Mouse (Mus musculus): ENCODE data around the gene Kctd2. TPM values are rescaled to one million over a fixed set of nuclear protein-coding genes. Genes with fewer than 3 reads are reported as not detected.
"Not testable (repeated sequence)": the region's sequence is repeated elsewhere in the genome, so short reads cannot be mapped to it uniquely, and the experiment has no call there.

Gene Kctd2
- polyA plus RNA-seq, 1 experiment from 2014 or later, result 46.0 TPM

- H3K27me3 ChIP-seq, result no peaks in the 10 kb centered on the region
- in situ Hi-C loops (cut with MboI; ENCODE audit: low pct_unique_long_range_greater_than_20kb), result no loop called here
- ChIA-PET POLR2A (interaction anchor here (0.5 to 1.1 kb wide), 3 partner anchors 27 to 41 kb away, joined by 3 to 5 read pairs (median 3); partner anchors contain the start of genes Atp5h and Kctd2), CTCF (no interaction called here)
- no peak for TF ChIP-seq CTCF (IDR thresholded peaks at IDR 0.05)
- DNase-seq (ENCODE audit: low read depth, low spot score), result no peak
- no peak for ATAC-seq
These were observed 33.4 kb downstream of the Kctd2 start for GRCm38 (mm10) chr11:115453306-115453705.

- H3K27me3 ChIP-seq; ATAC-seq; POLR2A ChIA-PET; DNase-seq (ENCODE audit: low read depth, low spot score); in situ Hi-C loops (cut with MboI; ENCODE audit: low pct_unique_long_range_greater_than_20kb): not testable (repeated sequence)
- CTCF ChIA-PET, result interaction anchor here (1.6 kb wide), 1 partner anchor 158 kb away, joined by 3 read pairs; the partner anchor contains the start of gene Mif4gd
These were observed 34.9 kb downstream of the Kctd2 start for GRCm38 (mm10) chr11:115454822-115455221.

- ATAC-seq, result no peak
- in situ Hi-C loops (cut with MboI; ENCODE audit: low pct_unique_long_range_greater_than_20kb), result no loop called here
- ChIA-PET POLR2A (no interaction called here), CTCF (no interaction called here)
- TF ChIP-seq CTCF (IDR thresholded peaks at IDR 0.05), result no peak
- H3K27me3 ChIP-seq, result no peaks in the 10 kb centered on the region
- DNase-seq (ENCODE audit: low read depth, low spot score), result no peak
These were observed 35.7 kb downstream of the Kctd2 start for GRCm38 (mm10) chr11:115455619-115456018.

GRCm38 (mm10) chr11:115456182-115456581, 36.3 kb downstream of the Kctd2 start:
- in situ Hi-C loops (cut with MboI; ENCODE audit: low pct_unique_long_range_greater_than_20kb), result no loop called here
- no peak for TF ChIP-seq CTCF (IDR thresholded peaks at IDR 0.05)
- POLR2A ChIA-PET, result interaction anchor here (1.1 kb wide), 1 partner anchor 17 kb away, joined by 3 read pairs; no protein-coding TSS in a partner anchor

GRCm38 (mm10) chr11:115457405-115457804, 37.5 kb downstream of the Kctd2 start:
- CTCF ChIA-PET, result interaction anchor here (0.9 kb wide), 1 partner anchor 29 kb away, joined by 3 read pairs; no protein-coding TSS in a partner anchor
- no peak for DNase-seq (ENCODE audit: low read depth, low spot score)
- in situ Hi-C loops (cut with MboI; ENCODE audit: low pct_unique_long_range_greater_than_20kb), result no loop called here
- ATAC-seq, result no peak
- no peaks in the 10 kb centered on the region for H3K27me3 ChIP-seq
- POLR2A ChIA-PET, result no interaction called here
- TF ChIP-seq CTCF (IDR thresholded peaks at IDR 0.05), result no peak

More at GRCm38 (mm10) chr11:115456182-115456581, 36.3 kb downstream of the Kctd2 start:
- H3K27me3 ChIP-seq, result no peaks in the 10 kb centered on the region
- no peak for DNase-seq (ENCODE audit: low read depth, low spot score)
- no peak for ATAC-seq
- CTCF ChIA-PET, result no interaction called here

- DNase-seq (ENCODE audit: low read depth, low spot score) (no peak), ATAC-seq (no peak)
- H3K27me3 ChIP-seq, result no peaks in the 10 kb centered on the region
- in situ Hi-C loops (cut with MboI; ENCODE audit: low pct_unique_long_range_greater_than_20kb), result no loop called here
- POLR2A ChIA-PET, result interaction anchor here (0.8 kb wide), 1 partner anchor 53 kb away, joined by 3 read pairs; the partner anchor contains the start of gene Jpt1
- TF ChIP-seq CTCF (IDR thresholded peaks at IDR 0.05), result no peak
- CTCF ChIA-PET, result interaction anchor here (1.0 kb wide), 1 partner anchor 35 kb away, joined by 3 read pairs; no protein-coding TSS in a partner anchor
These were observed 41.0 kb downstream of the Kctd2 start for GRCm38 (mm10) chr11:115460976-115461375.

GRCm38 (mm10) chr11:115461846-115462242, 41.9 kb downstream of the Kctd2 start:
- H3K27me3 ChIP-seq, result no peaks in the 10 kb centered on the region
- ATAC-seq (no peak), DNase-seq (ENCODE audit: low read depth, low spot score) (no peak)
- TF ChIP-seq CTCF (IDR thresholded peaks at IDR 0.05), result no peak
- in situ Hi-C loops (cut with MboI; ENCODE audit: low pct_unique_long_range_greater_than_20kb), result no loop called here
- POLR2A ChIA-PET, result no interaction called here
- CTCF ChIA-PET, result interaction anchor here (1.5 kb wide), 1 partner anchor 35 kb away, joined by 3 read pairs; no protein-coding TSS in a partner anchor

- in situ Hi-C loops (cut with MboI; ENCODE audit: low pct_unique_long_range_greater_than_20kb), result no loop called here
- no peak for TF ChIP-seq CTCF (IDR thresholded peaks at IDR 0.05)
- H3K27me3 ChIP-seq, result no peaks in the 10 kb centered on the region
- no peak for DNase-seq (ENCODE audit: low read depth, low spot score)
- POLR2A ChIA-PET, result no interaction called here
- no peak for ATAC-seq
- CTCF ChIA-PET, result interaction anchor here (1.1 to 1.5 kb wide), 2 partner anchors 36 to 104 kb away, joined by 3 read pairs; no protein-coding TSS in a partner anchor
These were observed 42.4 kb downstream of the Kctd2 start, which contains the start of gene Slc16a5 for GRCm38 (mm10) chr11:115462243-115462891. TSS of gene Slc16a5 (plus strand) at chr11:115462474.

- H3K27me3 ChIP-seq, result no peaks in the 10 kb centered on the region
- no peak for TF ChIP-seq CTCF (IDR thresholded peaks at IDR 0.05)
- DNase-seq (ENCODE audit: low read depth, low spot score) (no peak), ATAC-seq (no peak)
- ChIA-PET CTCF (interaction anchor here (1.1 kb wide), 1 partner anchor 105 kb away, joined by 3 read pairs; no protein-coding TSS in a partner anchor), POLR2A (no interaction called here)
- in situ Hi-C loops (cut with MboI; ENCODE audit: low pct_unique_long_range_greater_than_20kb), result no loop called here
These were observed 43.5 kb downstream of the Kctd2 start for GRCm38 (mm10) chr11:115463397-115463796.

- no peak for ATAC-seq
- TF ChIP-seq CTCF (IDR thresholded peaks at IDR 0.05), result no peak
- no peak for DNase-seq (ENCODE audit: low read depth, low spot score)
- H3K27me3 ChIP-seq, result no peaks in the 10 kb centered on the region
- CTCF ChIA-PET, result no interaction called here
- POLR2A ChIA-PET, result no interaction called here
- in situ Hi-C loops (cut with MboI; ENCODE audit: low pct_unique_long_range_greater_than_20kb), result no loop called here
These were observed 44.9 kb downstream of the Kctd2 start for GRCm38 (mm10) chr11:115464851-115465250.

GRCm38 (mm10) chr11:115467217-115467618, 47.3 kb downstream of the Kctd2 start:
- ChIA-PET CTCF (no interaction called here), POLR2A (no interaction called here)
- DNase-seq (ENCODE audit: low read depth, low spot score) (no peak), ATAC-seq (no peak)
- in situ Hi-C loops (cut with MboI; ENCODE audit: low pct_unique_long_range_greater_than_20kb), result no loop called here
- TF ChIP-seq CTCF (IDR thresholded peaks at IDR 0.05), result no peak
- no peaks in the 10 kb centered on the region for H3K27me3 ChIP-seq
